Mouse (Mus musculus) urinary bladder, postnatal 10 days (tissue): ENCODE data around the gene Igf2r.

ENCODE experiments used
- DNase-seq: peaks from one replicate; pipeline ENCODE4 v3.0.0; 2022; ENCODE audit warnings: low spot score

Gene Igf2r

GRCm38 (mm10) chr17:12782861-12783847 lies 13.7 kb upstream of the Igf2r start:
- DNase-seq = no peak

DNA sequence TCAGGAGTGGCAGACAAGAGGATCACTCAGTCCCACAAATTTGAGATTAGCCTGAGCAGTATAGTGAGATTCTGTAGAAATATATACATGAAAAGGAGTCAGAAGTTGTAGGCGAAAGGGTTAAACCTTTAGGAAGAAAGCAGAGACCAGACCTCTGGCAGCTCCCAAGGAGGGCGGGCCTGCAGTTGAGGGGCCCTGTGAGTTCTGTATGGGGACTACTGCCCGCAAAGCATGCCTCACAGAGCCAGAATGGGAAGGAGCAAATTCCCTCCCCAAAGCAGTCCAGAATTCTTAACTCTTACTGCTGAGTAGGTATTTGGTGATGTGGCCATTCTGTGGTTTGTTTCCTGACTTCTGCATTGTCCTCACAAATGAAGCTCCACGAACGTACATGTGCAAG lies 11.6 kb upstream of the Igf2r start:
- DNase-seq = no peak

DNA sequence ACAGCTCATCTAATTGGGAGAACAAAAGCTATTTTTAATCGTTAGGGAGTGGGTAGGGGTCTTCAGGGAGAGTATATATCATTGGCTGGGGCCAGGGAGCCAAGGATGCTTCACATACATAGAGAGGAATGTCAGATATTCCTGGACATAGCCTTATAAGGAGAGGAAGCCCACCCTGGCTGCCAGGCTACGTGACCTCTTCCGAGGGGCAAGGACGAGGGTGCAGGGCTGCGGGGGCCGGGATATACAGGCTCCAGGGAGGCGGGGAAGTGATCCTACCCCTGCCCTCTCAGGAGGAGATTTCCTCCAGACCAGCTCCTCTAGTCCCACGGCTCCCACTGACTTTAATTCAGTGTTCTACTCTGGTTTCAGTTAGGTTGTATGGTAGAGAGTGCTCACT lies 10.7 kb upstream of the Igf2r start:
- no peak for DNase-seq

- DNase-seq = no peak
Observed at GRCm38 (mm10) chr17:12779442-12779841, 10.0 kb upstream of the Igf2r start.

- no peak for DNase-seq
Observed at GRCm38 (mm10) chr17:12773956-12774355, 4.5 kb upstream of the Igf2r start.

GRCm38 (mm10) chr17:12770500-12770899 lies 1.0 kb upstream of the Igf2r start:
- no peak for DNase-seq

DNA sequence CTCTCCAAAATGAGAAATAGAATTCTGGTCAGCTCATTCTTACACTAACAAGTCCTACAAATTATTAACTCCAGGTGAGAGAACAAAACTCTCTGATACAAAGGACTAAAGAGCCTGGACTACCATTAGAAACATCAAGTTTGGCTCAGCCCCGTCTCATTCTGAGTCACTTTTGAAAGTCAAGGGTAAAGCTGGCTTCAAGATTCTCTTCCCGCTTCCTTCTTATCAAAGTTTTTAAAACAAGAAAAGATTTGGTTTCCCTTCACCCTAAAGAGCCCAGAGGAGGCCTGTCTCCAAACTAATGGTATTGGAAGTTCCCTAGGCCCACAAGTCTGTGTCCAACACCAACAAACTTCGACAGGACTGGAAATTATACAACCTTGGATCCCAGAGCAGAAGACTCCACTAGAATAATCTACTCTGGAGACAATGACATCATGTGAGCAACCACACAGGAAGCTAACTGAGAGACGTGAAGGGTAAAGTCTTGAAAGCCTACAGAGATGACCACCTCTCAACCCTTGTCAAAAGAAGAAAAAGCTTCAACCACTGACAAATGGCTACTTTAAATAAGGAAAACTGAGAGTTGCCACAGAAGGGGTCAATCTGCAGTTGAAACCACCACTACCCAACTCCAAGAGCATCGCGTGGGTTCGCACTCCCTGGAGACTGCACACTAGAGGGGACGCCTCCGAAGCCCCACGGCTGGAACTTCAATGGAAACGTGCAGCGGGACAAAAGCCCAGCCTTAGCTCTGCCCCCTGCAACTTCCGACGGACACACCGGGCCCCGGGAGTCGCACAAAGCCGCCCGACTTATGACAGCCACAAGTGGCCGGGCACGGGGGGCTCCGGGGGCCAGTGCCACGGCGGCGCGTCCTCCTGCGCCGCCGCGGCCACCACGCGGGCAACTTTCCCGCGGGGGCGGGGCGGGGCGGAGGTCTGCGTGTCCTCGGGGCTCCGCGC lies 767 bp downstream of the Igf2r start:
- DNase-seq = no peak

GRCm38 (mm10) chr17:12767294-12767852 lies 2.1 kb downstream of the Igf2r start:
- DNase-seq = no peak

- DNase-seq = no peak
Observed at GRCm38 (mm10) chr17:12763412-12763811, 6.1 kb downstream of the Igf2r start.

GRCm38 (mm10) chr17:12760355-12761146 lies 8.9 kb downstream of the Igf2r start:
- no peak for DNase-seq

- DNase-seq = no peak
Observed at GRCm38 (mm10) chr17:12759646-12760074, 9.8 kb downstream of the Igf2r start.

GRCm38 (mm10) chr17:12758701-12759455 lies 10.6 kb downstream of the Igf2r start:
- DNase-seq = no peak

DNA sequence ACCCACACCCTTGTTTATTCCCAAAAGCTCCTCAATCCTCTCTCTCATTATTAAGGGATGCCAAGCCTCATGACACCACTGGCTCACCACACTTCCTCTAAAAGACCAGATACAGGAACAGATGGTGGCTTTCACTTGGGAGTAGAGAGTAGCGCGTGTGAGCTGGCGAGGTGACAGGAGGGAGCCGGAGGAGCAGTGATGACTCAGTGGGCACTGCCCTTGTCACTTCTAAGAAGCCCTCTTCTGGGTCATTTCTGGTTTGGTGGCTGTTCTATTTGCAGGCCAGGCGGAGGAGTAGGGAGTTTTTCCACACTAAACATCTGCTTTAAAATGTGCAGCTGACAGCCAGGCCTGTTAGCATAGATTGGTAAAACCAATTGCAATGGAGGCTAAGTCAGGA lies 11.5 kb downstream of the Igf2r start:
- DNase-seq = no peak

DNA sequence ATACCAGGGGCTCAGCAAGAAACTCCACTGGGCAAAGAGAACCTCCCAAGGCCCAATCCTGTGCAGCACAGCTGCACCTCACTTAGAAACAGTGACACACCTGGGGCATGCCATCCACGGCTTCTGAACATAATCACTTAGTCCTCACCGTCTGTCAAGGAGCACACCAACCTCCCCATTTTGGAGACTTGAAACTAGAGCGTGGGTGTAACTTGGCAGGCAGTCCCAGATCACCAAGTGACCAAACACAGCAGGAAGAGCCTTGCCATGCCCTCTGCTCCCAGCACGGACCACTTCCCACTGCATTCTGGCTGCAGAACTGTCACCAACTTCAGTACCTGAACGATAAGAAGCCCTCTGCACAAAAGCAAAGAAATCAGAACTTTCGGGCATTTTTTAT lies 12.3 kb downstream of the Igf2r start:
- DNase-seq = no peak

- no peak for DNase-seq
Observed at GRCm38 (mm10) chr17:12755951-12756350, 13.5 kb downstream of the Igf2r start.

- DNase-seq = no peak
Observed at GRCm38 (mm10) chr17:12755146-12755545, 14.3 kb downstream of the Igf2r start.

DNA sequence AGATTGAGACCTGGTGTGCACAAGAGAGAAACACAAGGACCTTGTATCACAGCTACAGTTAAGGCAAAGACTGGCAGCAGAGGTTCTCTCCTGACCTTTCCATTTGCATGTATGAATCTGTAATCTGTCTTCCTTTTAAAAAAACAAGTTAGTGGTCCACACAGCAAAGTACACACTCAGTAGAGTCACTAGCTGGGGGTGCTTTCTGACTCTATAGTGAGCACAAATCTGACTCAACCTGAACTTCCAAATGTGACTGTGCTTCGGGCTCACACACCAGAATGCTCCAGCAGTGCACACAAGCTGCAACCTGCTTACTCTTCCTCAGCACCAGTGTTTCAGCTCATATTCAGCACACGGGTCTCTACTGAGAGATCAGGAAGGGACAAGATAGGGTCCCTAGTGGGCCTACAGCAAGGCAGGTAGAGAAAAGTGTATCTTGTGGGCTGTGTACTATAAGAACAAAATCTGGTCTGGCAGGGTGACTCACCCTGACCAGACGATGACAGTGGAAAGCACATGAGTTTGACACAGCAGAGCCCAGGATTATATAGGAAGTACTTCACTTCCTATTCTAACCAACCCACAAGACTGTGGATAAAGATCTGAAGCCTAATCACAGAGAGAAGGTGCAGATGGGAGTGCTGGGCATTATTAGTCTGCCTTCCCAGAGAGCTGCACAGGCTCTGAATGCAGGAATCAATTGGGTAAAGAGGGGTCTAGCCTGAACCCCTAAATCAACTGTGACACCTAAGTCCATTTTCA lies 15.0 kb downstream of the Igf2r start:
- DNase-seq = no peak

GRCm38 (mm10) chr17:12753050-12753449 lies 16.4 kb downstream of the Igf2r start:
- no peak for DNase-seq

DNA sequence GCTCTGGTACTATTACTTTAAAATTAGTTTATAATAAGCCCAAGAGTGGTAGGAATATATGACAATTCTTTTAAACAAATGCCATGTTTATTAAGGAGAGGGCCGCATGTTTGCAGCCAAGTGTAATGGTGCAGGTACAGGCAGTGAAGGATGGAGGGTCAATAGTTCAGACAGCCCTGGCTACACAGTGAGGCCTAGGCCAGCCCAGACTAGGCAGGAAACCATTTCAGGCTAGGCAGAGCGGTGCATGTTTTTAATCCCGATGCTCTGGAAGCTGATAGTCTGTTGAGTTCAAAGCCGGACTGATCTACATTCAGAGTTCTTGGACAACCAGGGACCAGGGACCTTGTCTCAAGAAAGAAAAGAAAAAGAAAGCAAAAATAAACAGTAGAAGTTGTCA lies 17.8 kb downstream of the Igf2r start:
- DNase-seq = no peak

GRCm38 (mm10) chr17:12751218-12751617 lies 18.2 kb downstream of the Igf2r start:
- DNase-seq = no peak
